Mouse (Mus musculus) stomach, postnatal 0 days (tissue): ENCODE measurements at regions not wholly inside any gene's neighbourhood (a gene's known extent, or its start where the extent isn't known, plus 50 kb on each side); places are given as distances from the start of the nearest gene placed in this dataset.

Experiments
- ATAC-seq: fragments of 200-750 bp; cut with Nextera tagmentation; 2 replicates; pipeline ENCODE4 v1.8.0; 2017; ENCODE audit not compliant: low FRiP score, low TSS enrichment
- DNase-seq: peaks from one replicate; pipeline ENCODE4 v3.0.0-alpha.2; 2016; ENCODE audit warnings: low spot score
- H3K27ac ChIP-seq: fragments of 300-500 bp; sonication (generic); replicated peaks from 2 replicates; pipeline ENCODE4 v1.5.1; 2014; ENCODE audit warnings: mild to moderate bottlenecking, control low read depth
- H3K27me3 ChIP-seq: fragments of 300-500 bp; sonication (generic); 2 replicates; pipeline ENCODE4 v1.6.1; 2014; ENCODE audit warnings: low read length; ENCODE audit not compliant: control insufficient read depth, insufficient read depth
- H3K36me3 ChIP-seq: fragments of 300-500 bp; sonication (generic); 2 replicates; pipeline ENCODE4 v1.6.1; 2014; ENCODE audit warnings: low read length, mixed read lengths; ENCODE audit not compliant: control insufficient read depth, insufficient read depth
- H3K4me1 ChIP-seq: fragments of 300-500 bp; sonication (generic); replicated peaks from 2 replicates; pipeline ENCODE4 v1.6.1; 2014; ENCODE audit warnings: antibody characterized with exemption; ENCODE audit not compliant: control insufficient read depth, insufficient read depth
- H3K4me2 ChIP-seq: fragments of 300-500 bp; sonication (generic); replicated peaks from 2 replicates; pipeline ENCODE4 v1.6.1; 2014; ENCODE audit warnings: low read depth, mild to moderate bottlenecking, control low read depth, moderate library complexity
- H3K4me3 ChIP-seq: fragments of 300-500 bp; sonication (generic); 2 replicates; pipeline ENCODE4 v1.5.1; 2014; ENCODE audit warnings: low read depth, low read length, control low read depth
- H3K9ac ChIP-seq: fragments of 300-500 bp; sonication (generic); 2 replicates; pipeline ENCODE4 v1.6.1; 2014; ENCODE audit warnings: mild to moderate bottlenecking, low read length, control low read depth, mixed read lengths
- H3K9me3 ChIP-seq: fragments of 300-500 bp; sonication (generic); 2 replicates; pipeline ENCODE4 v1.6.1; 2016; ENCODE audit warnings: low read length; ENCODE audit not compliant: control insufficient read depth
- CTCF ChIP-seq: IDR thresholded peaks from 2 replicates; pipeline ENCODE4 v1.5.1; 2016; ENCODE audit warnings: antibody characterized with exemption, low read depth, mild to moderate bottlenecking, moderate library complexity
- EP300 ChIP-seq: optimal IDR thresholded peaks from 2 replicates; pipeline ENCODE3; 2016; ENCODE audit warnings: antibody characterized with exemption
- WGBS: fragments of 180-500 bp; shearing (Covaris S2); extraction: QIAGEN DNeasy Blood & Tissue Kit; methylation state at CpG from one replicate; pipeline ENCODE4 v1.1.7; 2014; 5-methylcytosine and 5-hydroxymethylcytosine counted together

DNA sequence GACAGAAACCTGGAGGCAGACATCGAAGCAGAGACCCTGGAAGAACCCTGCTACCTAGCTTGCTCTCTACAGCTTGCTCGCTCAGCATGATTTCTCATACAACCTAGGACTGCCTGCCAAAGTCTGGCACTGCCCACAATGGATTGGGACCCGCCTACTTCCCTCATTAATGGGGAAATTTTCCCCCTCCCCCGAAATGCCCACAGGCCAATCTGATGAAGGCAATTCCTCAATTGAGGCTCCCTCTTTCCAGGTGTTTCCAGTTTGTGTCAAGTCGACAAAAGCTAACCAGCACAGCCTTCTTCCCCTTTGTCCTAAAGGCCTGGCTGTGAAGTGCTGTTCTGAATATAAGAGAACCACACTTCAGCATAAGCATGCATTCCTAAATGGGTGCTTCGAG, 143.1 kb downstream of the Sox9 start:
- no peak overlapping the region for H3K27ac ChIP-seq
- no peak for DNase-seq

GRCm38 (mm10) chr11:112926330-112927025, 144.5 kb downstream of the Sox9 start:
- Histone ChIP-seq H3K4me3 (no peak overlapping the region), H3K4me2 (no peak overlapping the region), H3K9me3 (no peaks in the 10 kb centered on the region), H3K9ac (no peak overlapping the region), H3K36me3 (no peaks in the 10 kb centered on the region), H3K4me1 (no peaks in the 10 kb centered on the region), H3K27me3 (no peaks in the 10 kb centered on the region), H3K27ac (no peak overlapping the region)
- DNase-seq (no peak), ATAC-seq (no peak)
- TF ChIP-seq CTCF (no peak), EP300 (no peak)
- WGBS = 48% methylated on average over 19 of the region's 19 CpGs

More for the DNA sequence above, 143.1 kb downstream of the Sox9 start:
- H3K36me3 ChIP-seq = no peaks in the 10 kb centered on the region
- 59% methylated on average over 6 of the region's 6 CpGs for WGBS
- no peak overlapping the region for H3K9ac ChIP-seq
- TF ChIP-seq EP300 (no peak), CTCF (no peak)
- H3K4me3 ChIP-seq = no peak overlapping the region
- no peaks in the 10 kb centered on the region for H3K9me3 ChIP-seq
- H3K4me2 ChIP-seq = no peak overlapping the region
- H3K4me1 ChIP-seq = no peaks in the 10 kb centered on the region
- no peaks in the 10 kb centered on the region for H3K27me3 ChIP-seq
- no peak for ATAC-seq

DNA sequence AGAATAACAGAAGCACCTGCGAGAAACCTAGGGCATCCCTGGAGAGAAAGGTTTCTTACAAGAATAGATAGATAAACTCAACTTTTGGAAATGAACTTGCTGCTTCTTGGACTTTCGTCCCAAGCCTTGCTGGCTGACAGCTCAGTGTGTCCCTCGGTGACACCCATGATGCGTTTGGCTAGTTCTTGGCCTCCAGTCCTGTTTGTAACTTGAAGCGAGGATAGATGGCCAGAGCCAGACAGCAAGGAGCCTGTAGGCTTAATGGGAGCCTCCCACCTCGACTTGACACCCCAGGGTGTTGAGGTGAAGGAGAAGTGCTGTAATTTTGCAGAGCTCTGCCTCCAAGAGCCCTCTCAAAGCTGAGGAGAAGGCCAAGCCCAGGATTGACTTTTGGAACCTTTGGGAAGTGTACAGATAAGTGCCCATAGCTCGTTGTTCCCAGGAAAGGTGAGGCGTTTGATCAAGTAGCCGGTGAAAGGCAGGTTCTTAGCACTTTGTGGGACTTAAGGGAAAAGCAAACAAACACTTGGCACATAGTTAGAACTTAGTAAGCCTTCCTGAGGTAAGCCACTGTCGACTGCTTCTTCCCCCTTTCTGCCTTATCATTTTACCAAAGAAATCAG, 148.3 kb downstream of the Sox9 start:
- no peaks in the 10 kb centered on the region for H3K4me1 ChIP-seq
- peak; percentile 26 for DNase-seq

GRCm38 (mm10) chr11:112938035-112938434, 156.0 kb downstream of the Sox9 start:
- 89% methylated on average over 10 of the region's 10 CpGs for WGBS
- Histone ChIP-seq H3K4me3 (no peak overlapping the region), H3K9ac (no peak overlapping the region), H3K36me3 (no peaks in the 10 kb centered on the region), H3K9me3 (no peaks in the 10 kb centered on the region), H3K4me1 (no peaks in the 10 kb centered on the region), H3K27ac (no peak overlapping the region), H3K4me2 (no peak overlapping the region), H3K27me3 (no peaks in the 10 kb centered on the region)
- DNase-seq = no peak
- TF ChIP-seq EP300 (no peak), CTCF (no peak)
- ATAC-seq = no peak

More for the DNA sequence above, 148.3 kb downstream of the Sox9 start:
- ATAC-seq = peak; percentile 66
- Histone ChIP-seq H3K27me3 (no peaks in the 10 kb centered on the region), H3K4me2 (no peak overlapping the region), H3K4me3 (no peak overlapping the region), H3K9me3 (no peaks in the 10 kb centered on the region), H3K36me3 (no peaks in the 10 kb centered on the region), H3K9ac (no peak overlapping the region), H3K27ac (no peak overlapping the region)
- WGBS = 41% methylated on average over 10 of the region's 10 CpGs
- TF ChIP-seq CTCF (no peak), EP300 (no peak)

DNA sequence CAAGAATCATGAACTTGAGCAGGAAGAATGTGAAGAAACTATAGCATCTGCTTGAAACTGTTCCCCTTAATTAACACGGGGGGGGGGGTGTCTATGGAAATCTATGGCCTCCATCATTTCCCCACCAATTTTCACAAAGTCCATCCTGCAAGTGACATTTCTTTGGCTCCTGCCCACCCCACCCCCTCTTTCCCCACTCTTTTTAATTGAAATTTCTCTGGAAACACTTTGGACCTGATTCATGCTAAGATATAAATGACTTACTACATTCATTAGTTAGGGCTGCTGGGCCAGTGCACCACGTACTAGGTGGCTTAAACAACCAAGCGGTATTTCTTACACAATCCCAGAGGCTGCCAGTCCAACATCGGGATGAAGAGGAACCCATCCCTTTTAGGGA, 169.4 kb downstream of the Sox9 start:
- H3K9me3 ChIP-seq = no peaks in the 10 kb centered on the region
- H3K36me3 ChIP-seq = no peaks in the 10 kb centered on the region
- no peak for TF ChIP-seq EP300
- no peak for TF ChIP-seq CTCF
- ATAC-seq (no peak), DNase-seq (no peak)
- H3K4me2 ChIP-seq = no peak overlapping the region
- no peak overlapping the region for H3K9ac ChIP-seq
- H3K27ac ChIP-seq = no peak overlapping the region
- no peak overlapping the region for H3K4me3 ChIP-seq
- no peaks in the 10 kb centered on the region for H3K4me1 ChIP-seq
- H3K27me3 ChIP-seq = no peaks in the 10 kb centered on the region
- 65% methylated on average over 4 of the region's 4 CpGs for WGBS

- H3K4me3 ChIP-seq = no peak overlapping the region
- H3K9me3 ChIP-seq = no peaks in the 10 kb centered on the region
- TF ChIP-seq CTCF (no peak), EP300 (no peak)
- ATAC-seq (no peak), DNase-seq (no peak)
- no peak overlapping the region for H3K27ac ChIP-seq
- 79% methylated on average over 10 of the region's 10 CpGs for WGBS
- H3K4me2 ChIP-seq = no peak overlapping the region
- no peak overlapping the region for H3K9ac ChIP-seq
- no peaks in the 10 kb centered on the region for H3K4me1 ChIP-seq
- H3K27me3 ChIP-seq = no peaks in the 10 kb centered on the region
- H3K36me3 ChIP-seq = no peaks in the 10 kb centered on the region
These were observed 170.3 kb downstream of the Sox9 start for GRCm38 (mm10) chr11:112952356-112952755.
